Mouse (Mus musculus) liver, adult 10 weeks (tissue): ENCODE measurements around the gene 1700025G04Rik. TPM values are rescaled to one million over a fixed set of nuclear protein-coding genes. Genes with fewer than 3 reads are reported as not detected.

Source experiments
- polyA plus RNA-seq: library from polyadenylated mRNA; stranded (reverse); fragments of 350-450 nt; fragmentation: Illumina TruSeq; extraction: RNeasy Lipid Tissue Mini Kit (QIAGEN cat#74804); gene quantifications from one replicate; pipeline ENCODE4 v1.2.3, GENCODE M21; 2014; ENCODE audit warnings: low read depth, low replicate concordance

1700025G04Rik gene
- 6.0 TPM for polyA plus RNA-seq

DNA sequence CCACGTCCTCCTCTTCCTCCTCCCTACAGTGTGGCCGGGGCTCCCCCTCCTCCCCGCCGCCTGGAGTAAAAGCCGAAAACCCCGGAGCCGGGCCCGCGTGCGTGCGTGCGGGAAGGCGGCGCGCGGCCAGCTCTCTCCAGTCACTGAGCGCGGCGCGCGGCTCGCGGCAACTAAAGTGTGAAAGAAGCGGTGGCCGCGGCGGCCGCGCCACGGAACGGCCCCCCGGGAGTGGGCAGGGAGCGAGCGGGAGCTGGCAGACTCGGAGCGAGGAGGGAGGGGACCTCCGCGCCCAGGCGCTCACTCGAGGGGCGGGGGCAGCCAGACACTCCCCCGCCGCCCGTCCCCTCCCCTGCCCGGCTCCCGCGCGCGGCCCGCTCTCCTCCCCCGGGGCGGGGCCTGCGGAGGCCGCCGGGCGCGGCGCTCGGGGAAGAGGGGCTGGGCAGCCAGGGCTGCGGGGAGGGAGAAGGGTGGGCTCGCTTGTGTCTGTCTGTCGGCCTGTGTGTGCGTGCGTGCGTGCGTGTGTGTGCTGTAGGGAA, at the start of gene 1700025G04Rik:
Gene 1700025G04Rik (minus strand): TSS at position 108 of the 536 bp plus-strand sequence.

